Mouse (Mus musculus) urinary bladder, postnatal 14 days (tissue): Measurements from ENCODE around the gene Snrpa1.

Source experiments
- DNase-seq: peaks from one replicate; pipeline ENCODE4 v3.0.0; 2021; ENCODE audit warnings: low spot score

Gene Snrpa1

DNA sequence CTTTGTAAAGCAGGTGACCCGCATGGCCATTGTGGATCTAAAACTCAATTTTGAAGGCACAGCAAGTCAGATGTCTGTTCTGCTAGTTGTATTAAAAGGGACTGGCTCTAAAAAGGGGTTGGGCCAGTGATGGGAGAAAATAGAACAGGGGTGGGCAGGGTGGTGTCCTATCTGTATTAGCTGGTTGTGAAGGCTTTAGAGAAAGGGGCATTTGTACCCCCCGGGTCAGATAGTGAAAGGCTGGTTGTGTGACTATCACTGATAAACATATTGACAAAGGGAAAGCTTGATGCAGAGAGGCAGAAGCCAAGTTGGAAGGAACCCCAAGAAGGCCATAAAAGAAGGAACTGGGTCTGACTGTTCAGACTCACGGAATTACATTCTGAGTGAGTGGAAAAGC is 54.8 kb downstream of the Snrpa1 start:
- no peak for DNase-seq

DNA sequence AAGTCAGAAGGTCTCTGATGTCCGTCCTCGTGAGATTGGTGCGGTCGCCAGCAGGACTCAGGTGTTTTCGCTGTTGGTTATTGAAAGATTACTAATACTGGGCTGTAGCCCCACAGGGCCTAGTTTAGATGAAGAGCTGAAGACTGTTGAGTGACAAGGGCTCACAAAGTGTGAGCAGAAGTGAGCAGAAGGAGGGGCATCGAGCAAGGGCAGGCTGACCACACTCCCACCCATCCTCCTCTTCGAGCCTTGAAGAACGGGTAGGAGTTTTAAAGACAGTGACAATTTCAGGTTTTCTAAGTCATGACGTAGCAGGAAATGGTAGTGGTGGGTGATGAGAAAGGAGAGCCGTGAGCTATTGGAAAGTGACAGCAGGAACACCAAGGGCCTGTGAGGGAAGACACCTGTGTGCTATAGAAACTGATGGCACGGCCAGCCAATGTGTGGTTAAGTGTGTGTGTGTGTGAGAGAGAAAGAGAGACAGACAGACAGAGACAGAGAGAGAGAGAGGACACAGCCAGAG is 57.1 kb downstream of the Snrpa1 start:
- DNase-seq, result no peak

DNA sequence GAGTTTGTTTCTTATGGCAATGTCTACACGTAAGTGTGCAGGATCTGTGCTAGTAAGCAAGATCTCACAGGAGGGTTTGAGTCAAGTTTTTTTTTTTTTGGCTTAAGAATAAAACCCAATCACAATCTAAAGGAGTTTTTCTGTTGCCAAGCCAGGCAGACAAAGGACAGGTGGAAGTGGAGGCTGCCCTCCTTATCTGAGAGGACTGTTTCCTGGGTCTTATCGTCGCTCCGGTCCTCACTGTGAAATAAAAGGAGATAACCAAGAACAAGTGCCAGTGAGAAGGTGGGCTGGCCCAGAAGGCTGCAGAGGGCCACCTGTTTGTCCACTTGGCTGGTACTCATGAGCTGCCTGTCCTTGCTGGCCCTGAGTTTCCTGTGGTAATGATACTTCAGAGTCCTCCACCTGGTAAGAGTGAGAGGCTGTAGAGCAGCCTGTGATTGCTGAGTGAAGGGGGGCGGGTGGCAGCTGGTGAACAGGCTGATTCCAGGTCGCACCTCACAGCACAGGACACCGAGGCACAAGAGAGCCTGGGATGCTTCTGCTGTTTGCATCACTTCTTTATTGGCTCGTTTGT is 58.2 kb downstream of the Snrpa1 start:
- no peak for DNase-seq

DNA sequence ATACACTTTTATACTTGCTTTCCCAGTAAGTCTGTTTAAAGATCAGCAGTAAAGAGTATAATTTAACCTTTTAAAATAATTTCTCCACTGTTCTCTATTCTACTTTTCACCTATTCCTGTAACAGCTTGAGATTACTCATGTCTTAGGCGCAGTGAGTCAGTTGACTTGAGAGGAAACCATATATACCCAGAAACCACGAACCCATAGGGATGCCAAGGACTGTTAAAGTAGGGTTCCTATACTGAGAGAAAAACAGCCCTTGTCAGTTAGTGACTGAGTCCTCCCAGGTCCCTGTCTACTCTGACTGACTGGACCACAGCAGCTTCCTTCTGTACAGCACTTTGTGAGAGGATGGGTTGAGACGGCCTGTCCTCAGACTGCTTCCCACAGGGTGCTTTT is 59.2 kb downstream of the Snrpa1 start:
- no peak for DNase-seq

DNA sequence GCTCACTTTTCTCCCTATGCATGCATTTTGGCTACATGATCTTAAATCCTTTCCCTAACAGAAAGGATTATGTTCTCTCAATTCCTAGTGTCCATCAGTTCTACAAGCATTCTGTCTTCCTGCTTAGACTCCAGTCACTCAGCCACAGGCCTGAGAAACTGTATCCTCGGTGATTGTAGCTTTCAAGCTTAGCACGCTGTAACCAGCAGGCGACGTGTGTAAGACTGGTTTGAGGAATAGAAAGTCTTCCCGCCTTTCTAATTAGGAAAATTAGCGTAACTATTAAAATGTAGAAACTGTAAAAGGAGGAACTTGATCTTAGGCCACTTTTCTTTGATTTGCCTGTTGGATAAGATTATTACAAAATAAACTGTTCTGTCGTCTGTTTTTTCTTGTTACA is 60.0 kb downstream of the Snrpa1 start:
- no peak for DNase-seq

DNA sequence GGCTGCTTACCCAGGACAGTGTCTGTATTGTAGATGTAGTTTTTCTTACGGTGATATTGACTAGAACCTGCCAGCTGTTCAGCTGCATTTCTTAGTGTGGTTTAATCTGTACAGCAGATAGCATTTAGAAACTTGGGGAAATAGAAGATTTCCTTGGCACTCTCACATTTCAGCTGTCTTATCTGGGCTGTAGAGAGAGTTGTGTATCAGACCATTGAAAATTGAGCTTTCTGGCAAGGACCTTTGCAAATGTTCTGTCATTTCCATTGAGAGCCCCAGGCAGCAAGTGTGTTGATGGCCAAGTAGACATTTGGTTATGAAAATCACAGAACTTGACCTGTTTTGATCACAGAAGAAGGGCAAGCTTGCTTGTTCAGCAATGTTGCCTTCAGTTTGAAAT is 61.3 kb downstream of the Snrpa1 start:
- DNase-seq, result no peak

DNA sequence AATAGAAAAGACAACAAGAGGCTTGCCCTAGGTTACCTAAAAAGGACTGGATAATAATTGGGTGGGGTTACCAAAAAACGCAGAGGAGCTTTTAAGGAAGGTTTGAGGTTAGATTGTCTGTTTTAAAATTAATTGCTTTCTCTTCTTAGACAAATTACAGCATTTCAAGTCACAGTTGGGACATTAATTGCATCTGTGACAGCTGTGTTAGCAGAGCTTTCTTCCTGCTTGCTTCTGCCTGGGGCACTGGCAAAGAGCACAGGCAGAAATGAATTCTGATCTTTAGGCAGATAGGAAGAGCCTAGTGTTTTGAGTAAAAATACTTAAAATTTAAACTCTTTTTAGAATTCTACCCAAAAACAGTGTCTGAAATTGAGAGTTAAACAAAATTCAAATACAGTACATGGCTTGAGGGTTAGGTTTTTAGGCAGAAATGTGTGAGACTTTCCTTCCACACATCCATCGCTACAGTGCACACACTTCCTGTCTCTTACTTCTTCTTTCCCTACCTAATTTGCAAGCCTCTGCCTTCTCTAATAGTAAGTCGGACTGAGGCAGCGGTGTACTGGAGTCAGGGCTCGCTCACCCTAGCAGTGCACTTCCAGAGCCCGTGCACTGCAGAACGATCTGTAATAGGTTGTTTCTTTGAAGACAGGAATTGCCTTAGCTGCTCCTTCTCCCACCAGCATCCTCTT is 62.0 kb downstream of the Snrpa1 start:
- DNase-seq, result no peak
